Mouse (Mus musculus): Measurements from ENCODE around the gene Rwdd4a.

Gene Rwdd4a

DNA sequence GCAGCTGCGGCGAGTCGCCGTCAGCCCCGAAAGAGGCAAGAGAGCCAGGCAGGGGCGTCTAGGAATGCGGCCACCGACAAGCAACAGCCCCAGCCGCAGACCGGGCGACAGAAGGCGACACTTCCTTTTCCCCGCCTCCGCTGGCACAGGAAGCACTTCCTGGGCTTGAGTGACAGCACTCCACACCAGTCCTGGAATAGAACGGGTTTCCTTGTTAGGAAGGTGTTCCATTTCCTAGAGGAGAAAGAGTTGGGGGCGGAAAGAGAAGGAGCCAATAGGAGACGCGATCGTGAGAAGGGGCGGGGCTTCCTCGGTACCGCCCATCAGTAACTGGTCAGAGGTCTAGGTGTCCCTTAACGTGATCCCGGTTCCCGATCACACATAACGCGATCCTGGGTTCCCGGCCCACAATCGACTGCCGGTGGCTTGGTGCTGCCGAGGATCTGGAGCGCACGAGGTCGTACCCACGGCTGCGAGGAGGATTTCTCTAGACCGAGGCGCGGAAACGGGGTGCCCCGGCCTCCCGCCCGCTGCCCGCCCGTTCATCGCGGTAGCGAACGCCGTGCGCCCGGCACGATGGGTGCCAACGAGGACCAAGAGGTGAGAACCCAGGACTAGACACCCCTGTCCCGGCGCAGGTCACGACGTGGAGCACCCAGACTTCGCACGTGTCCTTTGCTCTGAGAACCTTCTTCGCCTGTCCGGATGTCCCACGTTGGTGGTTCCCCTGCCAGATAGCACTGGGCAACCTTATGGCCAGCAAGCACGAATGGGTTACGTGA, at the start of gene Rwdd4a, which contains the start of gene Trappc11:
Gene Rwdd4a (plus strand): TSS at position 321 of the 782 bp plus-strand sequence.
Gene Trappc11 (minus strand): TSS at position 127 of the 782 bp plus-strand sequence.
- in situ Hi-C loops (cut with MboI; ENCODE audit: low sequenced_read_pairs): no loop called here

- in situ Hi-C loops (cut with MboI; ENCODE audit: low sequenced_read_pairs): no loop called here
Observed at GRCm38 (mm10) chr8:47487231-47487630, 46.2 kb upstream of the Rwdd4a start.

- in situ Hi-C loops (cut with MboI; ENCODE audit: low sequenced_read_pairs): no loop called here
Observed at GRCm38 (mm10) chr8:47493106-47493505, 40.4 kb upstream of the Rwdd4a start.

- in situ Hi-C loops (cut with MboI; ENCODE audit: low sequenced_read_pairs): no loop called here
Observed at GRCm38 (mm10) chr8:47494602-47495153, 38.8 kb upstream of the Rwdd4a start.

GRCm38 (mm10) chr8:47495428-47495827, 38.0 kb upstream of the Rwdd4a start:
- in situ Hi-C loops (cut with MboI; ENCODE audit: low sequenced_read_pairs): no loop called here

GRCm38 (mm10) chr8:47501994-47502393, 31.5 kb upstream of the Rwdd4a start:
- in situ Hi-C loops (cut with MboI; ENCODE audit: low sequenced_read_pairs): no loop called here

- in situ Hi-C loops (cut with MboI; ENCODE audit: low sequenced_read_pairs): no loop called here
Observed at GRCm38 (mm10) chr8:47502546-47502945, 30.9 kb upstream of the Rwdd4a start.

GRCm38 (mm10) chr8:47505431-47505830, 28.0 kb upstream of the Rwdd4a start:
- in situ Hi-C loops (cut with MboI; ENCODE audit: low sequenced_read_pairs): no loop called here

DNA sequence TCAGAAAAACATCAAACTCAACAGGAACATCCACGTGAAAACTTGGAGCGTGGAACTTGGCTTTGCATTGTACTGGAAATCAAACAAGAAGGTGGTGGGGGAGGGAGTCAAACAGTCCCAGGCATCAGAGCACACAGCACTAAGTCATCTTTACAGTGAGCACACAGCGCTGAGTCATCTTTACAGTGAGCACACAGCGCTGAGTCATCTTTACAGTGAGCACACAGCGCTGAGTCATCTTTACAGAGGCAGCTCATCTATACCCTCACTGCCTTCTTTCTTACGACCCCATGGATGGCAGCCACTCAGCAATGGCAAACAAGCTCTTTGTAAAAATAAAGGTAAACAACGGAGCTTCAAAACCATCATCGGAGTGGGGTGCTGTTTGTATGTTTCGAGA, 22.5 kb upstream of the Rwdd4a start:
- in situ Hi-C loops (cut with MboI; ENCODE audit: low sequenced_read_pairs): no loop called here

- in situ Hi-C loops (cut with MboI; ENCODE audit: low sequenced_read_pairs): no loop called here
Observed at GRCm38 (mm10) chr8:47513601-47514000, 19.9 kb upstream of the Rwdd4a start.

DNA sequence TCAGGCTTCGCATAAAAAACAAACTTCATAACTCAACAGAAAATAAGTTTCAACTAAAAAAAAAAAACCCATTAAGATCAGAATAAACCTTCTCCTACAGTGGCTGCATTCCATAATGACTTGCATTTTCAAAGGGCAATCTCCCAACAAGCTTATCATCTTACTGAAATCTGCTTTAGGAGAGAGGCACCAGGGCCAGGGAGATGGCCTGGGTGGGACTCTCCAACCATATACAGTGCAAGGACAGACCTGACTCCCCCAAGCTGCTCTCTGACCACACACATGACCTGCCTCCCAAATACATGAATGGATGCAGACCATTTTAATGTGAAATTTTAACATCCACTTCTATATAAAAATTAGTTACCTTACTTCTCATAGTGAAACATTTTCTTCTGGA, 5.4 kb upstream of the Rwdd4a start:
- in situ Hi-C loops (cut with MboI; ENCODE audit: low sequenced_read_pairs): no loop called here

DNA sequence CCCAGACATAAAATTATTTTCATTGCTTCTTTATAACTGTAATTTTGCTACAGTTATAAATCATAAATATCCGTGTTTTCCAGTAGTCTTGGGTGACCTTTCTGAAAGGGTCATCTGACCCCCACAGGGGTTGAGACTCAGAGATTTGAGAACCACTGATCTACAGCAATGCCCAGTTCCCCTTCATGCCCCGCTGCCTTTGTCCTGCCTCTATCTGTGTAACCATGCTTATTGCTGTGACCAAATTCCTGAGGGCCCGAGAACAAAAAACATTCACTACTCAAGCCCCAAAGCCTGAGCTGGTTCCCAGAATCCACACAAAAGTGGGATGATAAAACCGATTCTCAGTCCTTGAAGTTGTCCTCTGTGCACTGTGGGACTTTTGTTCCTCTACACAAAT, 4.9 kb downstream of the Rwdd4a start:
- in situ Hi-C loops (cut with MboI; ENCODE audit: low sequenced_read_pairs): no loop called here

GRCm38 (mm10) chr8:47542746-47543145, 9.3 kb downstream of the Rwdd4a start:
- in situ Hi-C loops (cut with MboI; ENCODE audit: low sequenced_read_pairs): no loop called here

DNA sequence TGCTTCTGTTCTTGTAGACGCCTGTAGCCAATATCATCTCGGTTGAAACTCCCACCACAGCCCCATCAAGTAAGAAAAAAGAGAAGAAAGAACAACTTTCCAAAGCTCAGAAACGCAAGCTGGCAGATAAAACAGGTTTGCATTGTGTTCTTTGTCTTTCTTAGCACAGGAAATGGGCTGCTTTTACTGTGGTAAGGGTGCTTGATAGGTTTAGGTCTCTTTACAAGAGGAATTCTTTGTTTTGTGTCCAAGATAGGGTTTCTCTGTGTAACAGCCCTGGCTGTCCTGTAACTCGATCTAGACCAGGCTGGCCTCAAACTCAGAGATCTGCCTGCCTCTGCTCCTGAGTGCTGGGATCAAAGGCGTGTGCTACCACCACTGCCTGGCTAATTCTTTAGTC, 10.6 kb downstream of the Rwdd4a start:
- in situ Hi-C loops (cut with MboI; ENCODE audit: low sequenced_read_pairs): no loop called here

GRCm38 (mm10) chr8:47547102-47547501, 13.6 kb downstream of the Rwdd4a start:
- in situ Hi-C loops (cut with MboI; ENCODE audit: low sequenced_read_pairs): no loop called here

DNA sequence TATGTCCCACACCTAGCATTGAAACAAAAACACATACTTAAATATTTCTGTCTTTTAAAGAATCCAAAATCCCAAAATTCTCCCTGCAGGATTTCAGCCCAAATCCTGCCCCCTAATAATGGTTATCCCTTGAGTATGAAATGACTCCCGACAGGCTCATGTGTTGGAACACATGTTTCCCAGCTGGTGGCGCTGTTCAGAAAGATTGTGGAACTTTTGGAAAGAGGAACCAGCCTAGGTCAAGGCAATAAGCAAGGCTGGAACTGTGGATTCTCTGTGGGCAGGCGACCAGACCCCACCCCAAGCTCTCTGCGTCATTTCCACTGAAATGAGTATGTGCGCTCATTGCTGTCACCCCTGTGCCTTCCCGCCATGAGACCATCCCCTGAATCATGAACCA, 20.1 kb downstream of the Rwdd4a start:
- in situ Hi-C loops (cut with MboI; ENCODE audit: low sequenced_read_pairs): no loop called here

DNA sequence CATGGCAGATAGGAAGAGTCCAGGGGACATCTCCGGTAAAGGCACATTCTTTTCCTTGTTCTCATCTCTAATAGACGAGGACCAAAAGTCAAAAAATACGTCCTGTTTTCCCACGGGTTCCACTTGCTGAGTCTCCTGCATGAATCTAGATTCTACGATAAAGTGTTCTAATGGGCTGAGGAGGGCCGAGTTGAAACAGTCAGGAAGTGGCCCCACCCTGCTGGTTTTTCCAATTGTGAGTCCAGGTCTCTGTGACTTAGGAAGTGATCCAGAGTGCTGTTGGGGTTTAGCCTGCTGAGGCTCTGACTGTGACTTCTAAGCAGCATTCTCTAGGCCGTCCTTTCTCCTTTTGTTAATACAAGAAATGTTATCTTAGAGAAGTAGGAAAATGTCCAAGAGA, 23.0 kb downstream of the Rwdd4a start:
- in situ Hi-C loops (cut with MboI; ENCODE audit: low sequenced_read_pairs): no loop called here

- in situ Hi-C loops (cut with MboI; ENCODE audit: low sequenced_read_pairs): no loop called here
Observed at GRCm38 (mm10) chr8:47558274-47558673, 24.8 kb downstream of the Rwdd4a start.

GRCm38 (mm10) chr8:47560801-47561200, 27.3 kb downstream of the Rwdd4a start:
- in situ Hi-C loops (cut with MboI; ENCODE audit: low sequenced_read_pairs): no loop called here

DNA sequence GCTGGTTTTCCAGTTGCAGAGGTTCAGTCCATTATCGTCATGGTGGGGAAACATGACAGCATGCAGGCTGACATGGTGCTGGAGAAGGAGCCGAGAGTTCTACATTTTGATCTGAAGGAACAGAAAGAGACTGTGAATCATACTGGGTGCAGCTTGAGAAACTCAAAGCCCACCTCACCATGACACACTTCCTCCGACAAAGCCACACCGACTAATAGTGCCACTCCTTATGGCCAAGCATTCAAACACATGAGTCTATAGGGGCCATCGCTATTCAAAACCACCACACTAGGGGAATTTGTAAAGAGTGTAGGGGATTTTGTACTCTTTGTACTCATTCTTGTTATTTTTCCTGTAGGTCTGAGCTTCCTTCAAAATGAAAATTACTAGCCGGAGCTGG, 33.1 kb downstream of the Rwdd4a start:
- in situ Hi-C loops (cut with MboI; ENCODE audit: low sequenced_read_pairs): no loop called here

DNA sequence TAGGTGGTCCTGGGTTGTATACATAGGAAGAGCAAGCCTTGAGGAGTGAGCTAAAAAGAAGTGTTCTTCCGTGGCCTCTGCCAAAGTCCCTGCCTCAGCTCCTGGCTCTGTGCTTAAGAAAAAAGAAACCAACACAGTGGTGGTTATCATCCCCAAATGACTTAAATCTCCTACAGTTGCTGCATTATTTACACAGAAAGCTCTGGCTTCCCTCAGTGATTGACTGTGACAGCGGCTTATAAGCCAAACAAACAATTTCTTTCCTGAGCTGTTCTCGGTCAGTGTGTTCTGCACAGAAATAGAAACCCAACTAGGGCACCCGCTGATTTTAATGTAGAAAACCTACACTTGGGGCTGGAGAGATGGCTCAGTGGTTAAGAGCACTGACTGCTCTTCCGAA, 34.6 kb downstream of the Rwdd4a start:
- in situ Hi-C loops (cut with MboI; ENCODE audit: low sequenced_read_pairs): no loop called here

DNA sequence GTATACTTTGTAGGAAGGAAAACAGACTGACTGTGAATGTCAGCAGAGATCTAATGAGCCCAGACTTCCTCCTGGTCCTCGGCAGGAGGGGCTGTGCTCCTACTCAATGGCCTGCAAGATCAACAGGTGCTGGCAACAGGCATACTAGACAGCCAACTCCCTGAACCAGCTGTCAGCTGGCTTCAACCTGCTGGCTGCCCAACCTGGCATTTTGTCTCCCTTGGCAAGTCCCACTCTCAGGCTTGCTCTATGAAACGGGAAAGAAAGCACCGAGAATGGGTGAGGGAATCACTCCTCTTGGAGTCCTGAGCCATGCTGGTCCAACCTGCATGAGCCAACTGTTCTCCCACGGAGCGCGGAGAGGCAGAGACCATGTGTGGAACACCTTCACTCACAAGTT, 36.7 kb downstream of the Rwdd4a start:
- in situ Hi-C loops (cut with MboI; ENCODE audit: low sequenced_read_pairs): no loop called here

DNA sequence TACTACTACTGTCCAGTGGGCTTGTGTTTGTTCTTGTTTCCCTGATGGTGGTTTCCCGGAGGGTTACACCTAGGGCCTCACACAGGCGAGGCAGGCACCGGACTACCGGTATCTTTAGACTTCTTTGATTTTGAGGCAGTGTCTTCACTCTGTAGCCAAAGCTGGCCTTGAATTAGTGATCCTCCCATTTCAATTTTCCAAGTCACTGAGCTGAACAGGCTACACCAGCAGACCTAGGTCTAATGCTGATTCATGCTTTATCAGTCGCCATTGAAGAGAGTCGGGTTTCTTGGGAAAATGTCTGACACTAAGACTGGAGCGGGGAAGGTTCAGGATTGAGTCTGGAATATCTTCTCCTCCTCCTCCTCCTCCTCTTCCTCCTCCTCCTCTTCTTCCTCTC, 40.0 kb downstream of the Rwdd4a start:
- in situ Hi-C loops (cut with MboI; ENCODE audit: low sequenced_read_pairs): no loop called here
